Mouse (Mus musculus) hindlimb bud, embryonic 11.5 days (tissue): ENCODE measurements around the gene Map4k3.
"Not testable (repeated sequence)": the region's sequence is repeated elsewhere in the genome, so short reads cannot be mapped to it uniquely, and the experiment has no call there.

Source experiments
- DNase-seq: peaks from one replicate; pipeline ENCODE4 v3.0.0-alpha.2; 2012; ENCODE audit warnings: low read depth, low spot score; ENCODE audit errors: extremely low spot score

Gene Map4k3

GRCm38 (mm10) chr17:80569718-80570117, 158.6 kb downstream of the Map4k3 start:
- DNase-seq: not testable (repeated sequence)

DNA sequence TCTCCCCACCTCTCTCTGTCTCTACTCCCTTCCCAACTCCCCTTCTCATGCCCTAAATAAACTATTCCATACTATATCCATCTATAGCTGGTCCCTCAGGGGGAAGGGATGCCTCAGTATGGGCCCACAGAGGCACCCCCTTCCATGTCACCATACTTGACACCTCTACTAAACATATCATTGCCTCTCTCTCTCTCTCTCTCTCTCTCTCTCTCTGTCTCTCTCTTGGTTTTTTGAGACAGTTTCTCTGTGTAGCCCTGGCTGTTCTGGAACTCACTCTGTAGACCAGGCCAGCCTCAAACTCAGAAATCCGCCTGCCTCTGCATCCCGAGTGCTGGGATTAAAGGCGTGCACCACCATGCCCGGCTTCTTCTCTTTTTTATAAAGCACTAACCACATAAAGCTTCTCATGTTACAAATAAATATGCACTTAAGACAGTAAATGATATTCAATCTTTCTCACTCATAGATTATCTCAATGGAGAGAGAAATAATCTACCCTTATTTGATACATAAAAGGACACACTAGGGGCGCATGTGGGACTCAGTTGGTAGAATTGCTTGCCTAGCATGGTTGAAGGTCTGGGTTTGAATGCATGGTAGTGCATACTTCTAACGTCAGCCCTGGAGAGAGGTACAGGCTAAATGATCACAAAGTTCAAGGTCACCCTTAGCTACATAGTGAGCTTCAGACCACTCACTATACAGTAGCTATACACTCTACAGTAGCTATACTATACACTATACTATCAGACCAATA, 159.3 kb downstream of the Map4k3 start:
- DNase-seq: no peak

DNA sequence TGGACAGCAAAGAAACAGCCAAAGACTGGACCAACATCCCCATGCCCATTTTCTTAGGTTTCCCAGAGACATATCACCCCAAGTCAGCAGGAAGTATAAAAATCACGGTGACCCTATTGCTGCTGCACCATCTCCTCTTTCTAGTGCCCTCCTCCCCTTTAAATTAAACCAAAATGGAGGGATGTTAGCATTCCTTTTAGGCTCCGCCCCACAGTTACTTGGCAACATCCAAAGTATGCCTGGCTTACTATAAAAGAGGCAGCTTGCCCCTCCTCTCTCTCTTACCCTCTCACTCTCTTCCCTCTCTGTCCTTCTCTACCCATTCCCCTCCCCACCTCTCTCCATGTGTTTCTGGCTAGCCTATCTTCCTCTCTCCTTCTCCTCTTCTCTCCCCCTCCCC, 159.8 kb downstream of the Map4k3 start:
- DNase-seq: no peak

- no peak for DNase-seq
Measured at GRCm38 (mm10) chr17:80564611-80564924, 163.7 kb downstream of the Map4k3 start.

DNA sequence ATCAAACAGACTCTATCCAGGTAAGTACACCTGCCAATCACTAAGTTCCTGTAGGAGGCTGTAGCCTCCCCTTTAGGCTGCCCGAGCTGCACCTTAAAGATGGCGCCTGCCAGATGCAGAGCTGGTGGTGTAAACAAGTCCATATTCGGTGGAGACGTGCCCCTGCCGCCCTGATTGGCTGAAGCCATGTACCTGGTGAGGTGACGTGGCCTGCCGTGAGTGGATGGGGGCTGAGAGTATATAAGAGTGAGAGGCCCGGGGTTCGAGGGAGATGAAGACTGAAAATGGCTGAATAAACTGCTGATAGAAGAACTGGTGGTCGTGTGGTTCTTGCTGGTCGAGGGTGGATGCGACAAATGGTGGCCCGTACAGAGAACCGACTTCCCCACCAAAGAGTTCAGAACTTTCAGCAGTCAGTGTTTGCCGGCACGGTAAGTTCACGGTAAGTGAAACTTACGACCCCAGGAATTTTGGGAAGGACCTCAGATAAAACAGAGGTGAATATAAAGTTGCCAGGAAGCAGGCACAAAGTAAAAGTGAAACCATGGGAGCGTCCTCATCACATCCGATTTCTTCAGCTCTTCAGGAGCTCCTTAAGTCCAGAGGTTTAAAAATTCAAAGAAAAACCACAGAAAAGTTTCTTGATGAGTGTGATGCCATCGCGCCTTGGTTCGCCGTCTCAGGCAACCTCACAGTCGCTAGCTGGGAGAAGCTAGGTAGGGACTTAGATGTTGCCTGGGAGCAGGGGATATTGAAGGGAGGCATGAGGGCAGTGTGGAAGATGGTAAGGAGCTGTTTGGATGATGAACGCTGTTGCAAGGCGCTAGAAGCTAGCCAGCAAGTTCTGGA, 164.3 kb downstream of the Map4k3 start:
- not testable (repeated sequence) for DNase-seq

DNA sequence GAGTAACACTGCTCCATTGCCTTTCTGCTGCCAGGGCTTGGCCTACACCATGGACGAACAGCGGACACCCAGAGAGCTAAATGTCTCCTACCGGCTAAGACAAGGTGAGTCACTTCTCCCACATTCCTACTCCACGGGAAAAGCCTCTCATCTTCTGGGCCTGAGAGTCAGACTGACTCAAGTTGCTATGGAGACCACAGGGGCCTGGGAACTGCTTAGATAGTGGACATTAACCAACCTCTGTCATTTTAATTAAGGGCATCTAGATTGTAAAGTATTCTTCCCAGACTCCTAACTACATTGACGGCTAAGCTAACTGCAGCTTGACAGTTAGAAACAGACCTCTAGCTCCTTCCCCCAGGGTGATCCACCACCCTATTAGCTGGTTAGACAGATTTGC, 165.5 kb downstream of the Map4k3 start:
- no peak for DNase-seq

DNA sequence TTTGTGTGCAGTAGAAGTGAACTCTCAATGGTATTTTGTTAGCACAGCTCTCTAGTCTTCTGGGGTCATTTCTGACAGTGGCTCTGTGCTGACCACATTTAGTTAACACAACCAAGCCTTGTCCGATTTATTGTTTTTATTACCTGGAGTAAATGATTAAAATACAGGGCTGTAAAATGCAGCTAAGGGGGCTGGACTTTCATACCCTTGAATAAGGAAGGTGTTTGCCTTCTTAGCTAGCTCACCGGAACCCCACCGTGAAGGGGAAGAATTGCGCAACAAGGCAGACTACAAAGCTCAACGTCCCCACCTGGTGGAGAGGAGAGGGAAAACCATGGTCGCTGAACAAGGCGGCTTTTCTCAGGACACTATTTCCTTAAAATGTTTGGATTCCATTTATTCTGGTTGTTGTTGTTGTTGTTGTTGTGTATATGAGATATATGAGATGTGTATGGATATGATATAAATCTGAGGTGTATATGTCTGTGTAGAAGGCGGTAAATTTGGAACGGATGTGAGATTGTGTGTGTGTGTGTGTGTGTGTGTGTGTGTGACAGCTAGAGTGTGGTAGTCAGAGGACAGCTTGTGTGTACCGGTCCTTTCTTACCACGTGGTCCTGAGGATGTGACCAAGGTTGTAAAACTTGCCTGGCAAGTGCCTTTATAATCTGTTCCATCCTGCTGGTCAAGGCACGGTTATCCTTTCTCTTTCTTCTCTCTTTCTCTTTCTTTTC, 167.4 kb downstream of the Map4k3 start:
- DNase-seq: peak; percentile 66

- DNase-seq: no peak
Measured at GRCm38 (mm10) chr17:80559745-80560144, 168.5 kb downstream of the Map4k3 start.

GRCm38 (mm10) chr17:80559050-80559449, 169.2 kb downstream of the Map4k3 start:
- no peak for DNase-seq

DNA sequence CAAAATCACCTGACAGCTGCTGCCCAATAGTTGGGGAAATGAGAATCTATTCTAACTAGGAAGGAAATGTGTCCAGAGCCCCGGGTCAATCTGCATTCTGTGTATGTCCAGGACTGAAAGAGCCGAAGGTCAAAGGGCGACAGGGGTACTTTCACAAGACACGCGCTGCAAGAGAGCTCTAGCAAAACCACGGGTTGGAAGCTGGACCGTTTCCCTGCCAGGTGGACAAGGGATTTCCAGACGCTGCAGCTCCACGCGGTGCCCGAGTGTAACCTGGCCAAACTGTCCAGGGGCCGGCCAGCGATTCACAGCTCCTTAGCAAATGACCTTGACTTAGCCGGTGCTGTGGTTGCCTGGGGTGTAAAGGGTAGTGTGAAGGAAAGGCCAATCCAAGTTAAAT, 169.7 kb downstream of the Map4k3 start:
- no peak for DNase-seq

GRCm38 (mm10) chr17:80557461-80557860, 170.8 kb downstream of the Map4k3 start:
- DNase-seq: no peak

- peak; percentile 86 for DNase-seq
Measured at GRCm38 (mm10) chr17:80553318-80554270, 174.7 kb downstream of the Map4k3 start.

DNA sequence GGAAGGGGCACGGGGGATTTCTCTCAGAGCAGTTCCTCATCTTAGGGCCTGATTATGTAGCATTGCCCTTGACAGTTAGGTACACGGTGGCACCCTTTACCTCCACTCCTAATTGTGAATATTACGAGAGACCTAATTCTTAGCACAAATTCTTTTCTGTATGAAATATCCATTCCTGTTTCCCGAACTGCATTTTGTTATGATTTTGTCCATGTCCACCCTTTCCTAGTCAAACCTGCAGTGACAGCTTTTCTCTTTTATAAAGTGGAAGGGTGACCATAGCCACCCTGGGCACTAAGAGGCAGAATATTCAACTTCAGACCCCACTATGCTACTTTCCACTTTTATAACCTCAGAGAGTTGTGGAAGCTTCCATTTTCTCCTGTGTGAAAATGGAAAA, 175.6 kb downstream of the Map4k3 start:
- DNase-seq: no peak

GRCm38 (mm10) chr17:80550981-80551380, 177.3 kb downstream of the Map4k3 start:
- DNase-seq: no peak

DNA sequence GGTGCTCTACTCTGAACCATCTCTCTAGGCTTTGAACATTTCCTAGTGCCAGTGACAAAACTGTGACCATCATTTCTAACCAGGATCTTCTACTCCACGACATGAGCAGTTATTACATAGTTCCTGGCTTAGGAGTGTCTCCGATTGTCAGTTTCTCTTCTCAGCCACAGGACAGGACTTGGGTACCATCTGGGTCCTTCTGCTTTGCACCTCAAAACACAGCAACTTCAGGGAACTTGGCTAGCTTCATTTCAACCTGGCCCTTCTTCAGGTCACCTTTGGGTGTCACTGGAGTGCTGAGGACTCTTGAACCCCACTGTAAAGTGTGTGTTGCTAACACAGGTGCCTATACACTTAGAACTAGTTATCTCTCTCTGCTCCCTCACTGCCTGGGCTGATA, 181.4 kb downstream of the Map4k3 start:
- DNase-seq: no peak

- DNase-seq: no peak
Measured at GRCm38 (mm10) chr17:80546227-80546626, 182.1 kb downstream of the Map4k3 start.

GRCm38 (mm10) chr17:80543646-80544045, 184.6 kb downstream of the Map4k3 start:
- DNase-seq: no peak

GRCm38 (mm10) chr17:80537136-80537535, 191.1 kb downstream of the Map4k3 start:
- no peak for DNase-seq

GRCm38 (mm10) chr17:80535633-80536032, 192.7 kb downstream of the Map4k3 start:
- no peak for DNase-seq

GRCm38 (mm10) chr17:80531351-80531750, 196.9 kb downstream of the Map4k3 start:
- DNase-seq: not testable (repeated sequence)
